Mouse (Mus musculus): ENCODE data around the gene Filip1.

DNA sequence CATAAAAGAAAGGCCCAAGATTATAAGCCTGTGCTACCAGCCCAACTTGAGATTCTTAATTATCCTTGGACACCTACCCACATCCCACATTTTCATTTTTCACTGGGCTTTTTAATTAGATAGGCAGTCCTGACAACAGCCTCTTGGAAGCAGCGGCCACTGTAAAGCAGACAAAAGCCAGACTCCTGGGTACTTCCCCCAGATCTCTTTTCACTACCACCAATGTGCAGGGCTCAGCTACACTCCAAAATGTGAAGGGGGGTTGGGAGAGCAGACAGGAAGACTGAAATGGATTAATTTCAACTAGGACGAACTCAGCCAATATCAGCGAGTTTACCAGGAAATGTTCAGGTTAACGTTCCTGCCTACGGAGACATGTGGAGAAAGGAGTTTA is 92.1 kb downstream of the Filip1 start:
- TF ChIP-seq CTCF (conservative IDR thresholded peaks at IDR 0.05; ENCODE audit: insufficient read depth, insufficient read length, low read depth, low read length) (no peak), POLR2A (IDR thresholded peaks at IDR 0.05; ENCODE audit: low read depth, low read length) (no peak)

All from kidney, adult 2 months (tissue).